Mouse (Mus musculus) heart, adult 18-20 months (tissue): ENCODE measurements at regions not wholly inside any gene's neighbourhood (a gene's known extent, or its start where the extent isn't known, plus 50 kb on each side); places are given as distances from the start of the nearest gene placed in this dataset.
A peak's percentile ranks its signal among the peaks of the same experiment; 100 is the strongest.
"Not testable (repeated sequence)": the region's sequence is repeated elsewhere in the genome, so short reads cannot be mapped to it uniquely, and the experiment has no call there.

Experiments used
- DNase-seq, 2 experiments: peaks; one replicate each; pipeline ENCODE4 v3.0.0; 2021 to 2022; ENCODE audit warnings: mixed read lengths in 1 of 2

GRCm38 (mm10) chr10:43672490-43672889 lies 94.4 kb downstream of the Cd24a start:
- DNase-seq, result no peak

- no peak for DNase-seq
Observed at GRCm38 (mm10) chr10:43674749-43675148, 96.7 kb downstream of the Cd24a start.

DNA sequence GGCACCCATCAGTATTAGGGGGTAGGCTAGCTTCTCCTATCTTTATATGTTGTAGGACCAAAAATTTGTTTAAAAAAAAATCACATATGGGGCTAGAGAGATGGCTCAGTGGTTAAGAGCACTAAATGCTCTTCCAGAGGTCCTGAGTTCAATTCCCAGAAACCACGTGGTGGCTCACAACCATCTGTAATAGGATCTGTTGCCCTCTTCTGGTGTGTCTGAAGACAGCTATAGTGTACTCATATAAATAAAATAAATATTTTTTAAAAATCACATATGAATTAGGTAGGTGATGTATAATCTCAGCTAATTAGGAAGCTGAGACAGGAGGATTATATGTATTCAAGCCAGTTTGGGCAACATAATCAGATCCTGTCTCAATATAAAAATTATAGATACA lies 97.4 kb downstream of the Cd24a start:
- DNase-seq, result not testable (repeated sequence)

DNA sequence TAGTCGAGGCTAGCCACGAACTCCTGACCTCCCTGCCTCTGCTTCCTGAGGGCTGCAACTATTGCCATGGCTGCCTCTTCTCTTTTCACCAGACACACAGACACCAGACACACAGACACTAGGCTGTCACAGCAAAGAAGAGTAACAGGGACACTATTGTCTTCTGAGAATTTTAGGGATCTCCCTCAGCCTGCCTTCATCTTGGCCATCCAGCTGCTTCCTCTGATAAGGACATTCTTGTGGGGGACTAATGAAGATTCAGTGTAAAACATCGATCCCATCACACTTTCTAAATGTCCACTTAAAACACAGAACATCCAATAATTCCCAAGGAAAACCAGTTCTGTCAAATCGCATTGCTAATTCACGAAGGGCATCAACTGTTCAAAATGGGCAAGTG lies 98.2 kb downstream of the Cd24a start:
- no peak for DNase-seq

DNA sequence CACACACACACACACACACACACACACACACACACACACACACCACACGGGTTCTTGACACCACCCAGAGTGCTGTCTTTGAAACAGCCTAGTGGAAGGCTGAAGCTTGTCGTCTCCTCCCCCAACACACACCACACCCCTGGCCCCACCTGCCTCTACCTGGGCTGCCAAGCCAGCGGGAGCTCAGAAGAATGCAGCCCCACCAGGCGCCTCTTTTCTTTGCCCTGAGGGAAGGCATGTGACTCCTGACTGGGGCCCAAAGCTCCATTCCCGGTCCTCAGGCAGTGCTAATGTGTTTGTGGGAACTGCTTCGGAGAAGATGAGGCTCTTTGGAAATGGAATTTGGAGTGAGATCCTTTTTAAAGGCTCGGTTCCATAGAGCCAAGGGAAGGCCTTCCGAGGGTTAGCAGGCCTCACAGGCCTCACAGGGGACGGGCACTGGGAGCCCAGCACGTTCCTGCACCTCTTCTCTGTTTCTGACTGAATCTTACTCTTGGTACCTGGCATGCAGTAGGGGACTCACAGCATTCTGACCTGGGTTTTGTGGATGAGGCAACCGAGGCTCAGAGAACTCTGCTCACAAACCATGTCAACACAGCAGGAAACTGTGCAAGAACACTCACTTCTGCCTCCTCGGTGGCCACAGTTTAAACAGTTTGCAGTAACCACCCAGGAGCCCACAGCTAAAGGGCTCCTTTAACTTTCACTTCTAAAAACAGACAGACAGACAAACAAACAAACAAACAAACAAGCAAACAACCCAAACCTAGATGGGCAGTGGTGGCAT lies 106.4 kb downstream of the Cd24a start:
- DNase-seq, result no peak

- DNase-seq, result peak; percentile 22 to 36
Observed at GRCm38 (mm10) chr10:43689161-43689913, 111.3 kb downstream of the Cd24a start.

DNA sequence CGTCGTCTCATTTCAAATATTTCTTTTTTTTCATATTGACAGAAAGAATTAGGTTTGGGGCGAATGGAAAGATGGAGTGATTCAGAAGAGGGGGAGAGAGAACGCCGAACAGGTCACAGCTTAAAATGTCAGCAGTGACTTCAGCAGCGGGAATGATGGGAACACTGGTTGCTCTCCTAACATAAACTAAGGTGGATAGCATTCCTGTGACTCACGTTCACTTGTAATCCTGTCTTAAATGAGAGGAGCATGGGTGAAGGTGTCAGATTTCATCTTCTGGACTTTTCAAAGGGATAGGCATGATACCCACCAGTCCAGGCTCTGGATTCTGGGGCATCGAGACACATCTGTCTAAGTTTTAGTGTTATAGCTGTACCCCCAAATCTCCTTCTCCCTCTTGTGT lies 111.8 kb downstream of the Cd24a start:
- DNase-seq, result no peak

DNA sequence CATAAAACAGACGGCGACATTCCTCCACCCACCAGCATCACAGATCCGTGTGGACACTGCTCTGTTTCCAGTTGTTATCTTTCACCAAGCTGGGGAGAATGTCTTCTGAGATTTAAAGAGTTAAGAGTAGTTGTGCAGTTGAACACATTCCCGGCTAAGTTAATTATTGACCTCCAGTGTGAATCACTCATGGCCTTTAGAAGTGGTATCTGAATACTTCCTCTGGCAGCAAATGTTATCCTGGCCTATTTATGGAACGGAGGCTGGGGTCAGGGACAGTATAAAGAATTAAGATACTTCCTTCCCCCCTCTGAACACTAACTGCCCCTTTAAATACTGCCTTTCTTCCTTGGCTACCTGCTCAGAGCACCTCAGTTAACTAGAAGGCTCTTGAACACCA lies 115.9 kb downstream of the Cd24a start:
- DNase-seq, result no peak

DNA sequence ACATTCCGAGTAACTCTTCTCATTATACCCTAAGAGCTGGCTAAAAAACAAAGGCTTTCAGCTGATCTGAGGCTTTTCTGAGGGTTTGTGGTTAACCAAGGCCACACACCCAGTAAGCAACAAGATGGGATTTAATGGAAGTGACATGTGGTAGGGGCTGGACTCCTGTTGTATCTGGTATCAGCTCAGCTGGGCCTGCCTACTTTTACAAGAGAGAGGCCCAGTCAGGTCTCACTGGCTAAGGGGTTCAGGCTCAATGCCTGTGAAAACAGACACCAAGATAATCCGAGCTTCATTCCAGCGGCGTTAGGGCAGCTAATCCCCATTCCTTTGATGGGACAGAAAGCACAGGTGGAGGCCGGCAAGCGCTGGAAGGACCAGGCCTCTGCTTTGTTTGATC lies 116.4 kb downstream of the Cd24a start:
- no peak for DNase-seq

DNA sequence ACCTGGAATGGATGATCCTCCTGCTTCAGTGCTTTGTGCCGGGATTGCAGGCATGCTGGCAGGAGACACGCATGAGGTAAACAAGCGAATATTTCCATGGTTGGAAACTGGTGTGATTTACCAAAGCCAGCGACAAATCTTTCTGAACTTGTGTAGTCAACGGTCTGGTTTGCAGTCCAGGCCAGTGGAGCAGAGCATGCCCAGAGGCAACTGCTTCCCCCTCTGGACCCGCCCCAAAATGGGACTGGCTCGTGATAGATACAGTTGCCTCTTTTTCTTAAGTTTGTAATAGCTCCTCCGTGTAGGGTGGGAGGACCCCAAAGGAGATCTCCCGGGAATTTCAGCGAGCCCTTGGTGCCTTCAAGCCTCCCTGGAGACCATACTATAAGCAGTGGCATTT lies 117.4 kb downstream of the Cd24a start:
- DNase-seq, result no peak

DNA sequence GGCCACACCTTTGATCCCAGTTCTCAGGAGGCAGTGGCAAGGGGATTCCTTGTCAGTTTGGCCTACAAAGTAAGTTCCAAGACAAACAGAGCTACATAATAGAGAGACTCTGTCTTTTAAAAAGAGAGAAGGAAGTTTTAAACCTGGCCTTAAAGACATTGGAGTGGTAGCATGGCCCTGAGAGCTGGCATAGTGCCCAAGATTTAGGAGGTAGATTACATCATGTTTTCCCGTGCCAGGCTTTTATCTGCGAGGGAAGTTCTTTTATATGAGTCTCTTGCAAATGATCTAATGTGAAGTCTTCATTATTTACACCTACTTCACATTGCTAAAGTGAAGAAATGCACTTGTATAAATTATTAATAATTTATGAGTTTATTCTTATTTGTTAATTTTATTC lies 119.8 kb downstream of the Cd24a start:
- no peak for DNase-seq

DNA sequence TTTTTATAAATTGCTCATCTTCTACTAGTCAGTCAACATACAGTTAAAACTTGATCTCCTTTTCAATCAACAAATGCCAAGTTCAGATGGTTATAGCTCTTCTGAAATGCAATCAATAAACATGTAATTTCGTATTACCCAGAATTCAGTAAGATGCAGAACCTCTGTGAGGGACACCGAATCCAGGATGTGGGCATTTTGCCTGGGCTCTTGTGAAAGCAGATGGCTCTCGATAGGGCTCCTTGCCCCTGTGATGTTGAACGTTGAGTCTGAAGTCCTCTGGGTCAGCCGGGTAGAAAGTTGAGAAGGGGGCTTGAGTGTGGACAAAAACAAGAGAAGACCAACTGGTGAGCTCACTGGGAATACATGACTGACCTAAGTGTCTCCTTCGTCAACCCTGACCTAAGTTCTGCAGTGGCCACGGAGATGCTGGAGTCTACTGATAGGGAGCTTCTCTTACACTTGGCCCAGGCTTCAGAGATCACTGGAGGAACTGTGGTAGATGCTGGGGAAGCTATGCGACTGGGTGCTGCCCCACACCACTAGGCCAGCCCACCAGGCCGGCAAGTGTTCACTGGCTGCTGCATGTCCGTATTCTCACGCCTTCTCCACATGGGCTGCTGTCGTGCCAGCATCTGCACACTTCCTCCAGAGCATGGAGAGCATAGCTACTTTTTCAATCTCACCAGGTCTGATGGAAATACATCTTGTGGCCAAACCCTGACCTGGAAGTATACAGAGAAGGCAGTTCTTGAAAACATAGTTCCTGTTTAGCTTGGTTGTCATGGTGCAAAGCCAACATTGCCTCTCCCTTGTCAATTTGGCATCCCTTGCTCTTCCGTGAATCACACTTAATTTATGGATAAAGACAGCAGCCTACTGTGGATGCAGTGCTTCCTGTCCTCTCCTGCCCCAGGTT lies 122.5 kb downstream of the Cd24a start:
- DNase-seq, result no peak

DNA sequence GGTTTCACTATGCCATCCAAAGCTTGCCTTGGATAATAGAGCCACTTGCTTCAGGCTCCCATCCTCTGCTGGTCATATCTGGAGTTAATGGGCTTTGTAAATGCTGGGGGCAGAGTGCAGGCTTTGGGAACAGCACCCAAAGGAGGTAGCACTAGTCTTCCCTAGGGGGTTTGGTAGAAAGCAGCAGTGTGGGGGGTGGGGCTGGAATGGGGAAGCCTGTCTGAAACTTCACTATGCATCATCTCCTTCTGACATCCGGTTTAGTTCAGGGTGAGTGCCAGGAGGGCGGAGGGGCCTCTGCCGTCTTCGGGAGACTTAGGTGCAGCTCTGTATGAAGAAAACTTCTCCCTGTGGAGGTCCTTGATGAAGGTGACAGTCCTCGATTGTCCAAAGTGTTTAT lies 124.8 kb downstream of the Cd24a start:
- no peak for DNase-seq

DNA sequence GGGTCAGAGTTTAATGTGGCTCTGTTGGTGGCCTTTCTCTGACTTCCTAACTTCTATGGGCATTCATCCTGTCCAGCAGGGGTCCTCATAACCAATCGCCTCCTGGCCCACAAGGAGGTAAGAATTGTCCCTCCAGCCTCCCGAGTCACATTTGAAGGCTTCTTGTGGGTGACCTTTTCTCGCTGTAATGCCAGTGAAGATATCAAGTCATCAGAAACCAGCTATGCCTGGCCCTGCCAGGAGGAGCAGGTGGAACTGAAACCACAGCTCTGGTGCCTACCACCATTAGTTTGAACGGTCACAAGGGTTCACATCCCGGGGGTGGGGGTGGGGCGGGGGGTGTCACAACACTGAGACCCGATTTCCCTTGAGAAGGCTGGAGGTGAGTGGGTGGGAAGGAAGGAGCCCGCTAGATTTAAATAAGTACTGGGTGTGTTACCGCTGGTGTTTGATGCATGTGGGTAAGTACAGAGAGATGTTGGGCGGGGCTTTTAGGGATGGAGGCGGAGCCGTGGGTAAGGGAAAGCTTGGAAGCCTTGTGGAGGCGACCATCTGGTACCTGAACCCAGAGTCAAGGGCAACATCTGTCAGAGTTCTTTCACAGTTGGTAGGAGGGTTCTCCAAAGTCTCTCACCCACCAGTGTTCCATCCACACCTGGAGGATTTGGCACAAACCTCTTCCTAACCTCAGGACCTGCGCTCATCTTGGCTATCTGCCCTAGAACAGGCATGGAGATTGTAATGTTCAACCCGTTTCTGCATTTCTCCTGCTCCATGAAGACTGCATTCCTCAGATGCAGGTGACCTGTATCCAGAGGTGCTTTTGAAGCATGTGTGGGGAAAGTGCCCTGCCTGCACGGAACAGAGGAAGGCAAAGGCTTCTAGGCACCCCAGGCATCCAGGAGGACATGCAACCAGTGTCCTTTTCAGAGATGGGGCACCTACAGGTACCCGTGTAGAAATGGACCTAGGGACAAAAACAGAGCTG lies 128.2 kb downstream of the Cd24a start:
- DNase-seq, result no peak

GRCm38 (mm10) chr10:43707011-43707410 lies 128.9 kb downstream of the Cd24a start:
- no peak for DNase-seq

GRCm38 (mm10) chr10:43707821-43708373 lies 129.8 kb downstream of the Cd24a start:
- DNase-seq, result no peak

GRCm38 (mm10) chr10:43709278-43710033 lies 131.4 kb downstream of the Cd24a start:
- DNase-seq, result no peak

GRCm38 (mm10) chr10:43710186-43710885 lies 132.3 kb downstream of the Cd24a start:
- no peak for DNase-seq

DNA sequence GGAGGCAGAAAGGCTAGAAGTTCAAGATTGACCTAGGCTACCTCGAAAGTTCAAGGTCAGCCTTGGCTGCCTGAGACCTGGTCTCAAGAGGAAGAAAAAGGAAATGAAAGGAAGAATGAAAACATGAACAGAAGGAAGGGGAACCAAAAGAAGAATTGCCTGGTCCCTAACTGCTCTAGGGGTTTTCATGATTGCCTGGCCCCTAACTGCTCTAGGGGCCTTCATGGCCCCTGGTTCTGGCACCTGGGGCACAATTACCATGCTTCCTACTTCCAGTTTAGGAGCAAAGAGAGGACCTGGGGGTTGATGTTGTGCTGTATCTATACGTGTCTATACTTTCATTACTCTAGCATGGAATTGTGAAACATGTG lies 132.8 kb downstream of the Cd24a start:
- no peak for DNase-seq

DNA sequence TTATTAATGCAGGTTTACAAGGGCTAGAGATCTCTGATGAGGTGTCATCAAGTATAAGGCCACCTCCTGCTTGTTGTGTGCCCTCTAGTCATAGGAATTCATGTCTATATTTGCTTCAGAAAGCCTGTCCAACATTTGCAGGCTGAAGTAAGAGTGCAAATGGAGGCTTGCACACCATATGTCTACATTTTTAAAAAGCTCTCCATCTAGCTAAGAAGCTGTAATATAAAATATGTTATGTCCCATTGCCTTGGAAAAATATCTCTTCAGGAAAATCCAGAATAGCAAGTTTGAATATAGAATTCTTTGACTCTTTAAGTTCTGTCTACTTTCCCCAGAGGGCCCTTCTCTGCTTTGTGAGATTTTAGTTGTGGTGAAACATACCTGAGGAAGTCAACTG lies 134.6 kb downstream of the Cd24a start:
- DNase-seq, result no peak
